Mouse (Mus musculus): ENCODE data around the gene Cfap99. TPM values are rescaled to one million over a fixed set of nuclear protein-coding genes. Genes with fewer than 3 reads are reported as not detected.

Cfap99 gene
- polyA plus RNA-seq, 1 experiment: 0.15 TPM

DNA sequence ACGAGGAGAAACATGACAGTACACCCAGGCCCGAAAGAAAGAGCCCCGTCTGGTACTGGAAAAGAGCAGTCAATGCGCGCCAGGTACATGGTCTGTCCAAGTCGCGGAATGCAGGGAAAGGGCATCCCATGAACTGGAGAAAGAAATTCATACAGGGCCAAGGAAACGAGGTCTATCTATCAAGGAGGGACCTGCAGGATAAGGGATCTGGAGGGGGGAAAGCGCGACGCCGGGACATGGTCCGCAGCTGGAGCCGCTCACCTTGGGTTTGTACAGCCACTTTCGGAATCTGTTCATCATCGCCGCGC lies 608 bp upstream of the Cfap99 start:
- Histone ChIP-seq H3K4me1 (peaks cover 58% of the 10 kb centered on the region), H3K4me3 (replicated peaks) (peak overlapping the region; percentile 92), H3K9me3 (no peaks in the 10 kb centered on the region), H3K36me3 (replicated peaks; ENCODE audit: low read length) (no peaks in the 10 kb centered on the region), H3K27me3 (replicated peaks) (peaks cover 84% of the 10 kb centered on the region)
- TF ChIP-seq GATA1 (IDR thresholded peaks at IDR 0.05; ENCODE audit: borderline replicate concordance, low read length) (no peak), FLI1 (IDR thresholded peaks at IDR 0.05; ENCODE audit: low read length) (no peak)

DNA sequence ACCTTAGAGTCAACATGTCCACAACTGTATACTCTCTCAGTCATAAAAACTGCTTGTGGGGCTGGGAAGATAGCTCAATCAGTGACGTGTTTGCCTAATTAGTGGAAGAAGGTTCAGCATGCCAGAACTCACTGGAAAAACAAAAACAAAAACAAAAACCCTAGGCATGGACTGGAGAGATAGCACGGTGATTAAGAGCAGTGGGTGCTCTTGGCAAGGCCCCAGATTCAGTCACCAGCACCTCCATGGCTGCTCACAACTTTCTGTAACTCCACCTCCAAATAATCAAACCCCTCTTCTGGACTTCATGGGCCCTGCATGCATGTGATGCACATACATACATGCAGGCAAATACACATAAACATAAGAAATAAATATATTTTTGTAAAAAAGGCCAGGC lies 886 bp downstream of the Cfap99 start:
- Histone ChIP-seq H3K9me3 (no peaks in the 10 kb centered on the region), H3K27me3 (replicated peaks) (peaks cover 83% of the 10 kb centered on the region), H3K4me3 (replicated peaks) (no peak overlapping the region), H3K36me3 (replicated peaks; ENCODE audit: low read length) (no peaks in the 10 kb centered on the region), H3K4me1 (peaks cover 43% of the 10 kb centered on the region)
- no peak for TF ChIP-seq GATA1 (IDR thresholded peaks at IDR 0.05; ENCODE audit: borderline replicate concordance, low read length)
- TF ChIP-seq FLI1 (IDR thresholded peaks at IDR 0.05; ENCODE audit: low read length): no peak

DNA sequence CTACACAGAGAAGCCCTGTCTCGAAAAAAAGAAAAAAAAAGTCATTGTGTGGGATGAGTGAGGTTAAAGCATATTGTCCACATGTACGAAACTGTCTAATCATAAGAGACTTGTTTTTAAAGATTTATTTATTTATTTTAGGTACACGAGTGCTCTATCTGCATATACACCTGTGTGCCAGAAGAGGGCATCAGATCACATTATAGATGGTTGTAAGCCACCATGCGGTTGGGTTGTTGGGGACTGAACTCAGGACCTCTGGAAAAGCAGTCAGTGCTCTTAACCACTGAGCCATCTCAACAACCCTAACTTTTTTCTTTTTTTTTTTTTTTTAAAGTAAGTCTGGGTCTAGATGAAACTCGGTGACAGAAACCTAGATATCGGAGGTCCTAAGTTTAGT lies 5.0 kb downstream of the Cfap99 start:
- H3K27me3 ChIP-seq (replicated peaks): peaks cover 89% of the 10 kb centered on the region
- H3K4me1 ChIP-seq: peaks cover 17% of the 10 kb centered on the region
- TF ChIP-seq GATA1 (IDR thresholded peaks at IDR 0.05; ENCODE audit: borderline replicate concordance, low read length): no peak
- no peak for TF ChIP-seq FLI1 (IDR thresholded peaks at IDR 0.05; ENCODE audit: low read length)
- H3K4me3 ChIP-seq (replicated peaks): no peak overlapping the region
- no peaks in the 10 kb centered on the region for H3K9me3 ChIP-seq
- no peaks in the 10 kb centered on the region for H3K36me3 ChIP-seq (replicated peaks; ENCODE audit: low read length)

DNA sequence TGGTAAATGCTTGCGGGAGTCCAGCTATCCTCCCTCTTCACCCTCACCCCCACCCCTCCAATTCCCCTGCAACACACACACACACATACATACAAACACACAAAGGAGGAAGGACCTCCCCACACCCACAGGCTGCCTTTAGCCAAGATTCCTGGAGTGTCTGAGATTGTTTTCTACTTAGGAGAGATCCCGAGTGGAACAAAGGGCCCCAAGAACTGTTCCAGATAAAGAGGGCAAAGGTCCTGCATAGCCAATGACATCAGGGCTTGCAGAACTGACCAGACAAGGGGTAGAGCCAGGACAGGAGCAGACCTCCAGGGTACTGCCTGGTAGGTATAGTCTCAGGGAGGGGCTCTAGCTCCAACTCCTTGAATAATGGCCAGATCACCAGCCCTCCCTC lies 6.3 kb downstream of the Cfap99 start:
- H3K4me1 ChIP-seq: peaks cover 14% of the 10 kb centered on the region; the same call in 1 of the 2 replicates
- TF ChIP-seq FLI1 (IDR thresholded peaks at IDR 0.05; ENCODE audit: low read length): no peak
- TF ChIP-seq GATA1 (IDR thresholded peaks at IDR 0.05; ENCODE audit: borderline replicate concordance, low read length): no peak
- H3K27me3 ChIP-seq (replicated peaks): peaks cover 89% of the 10 kb centered on the region
- H3K9me3 ChIP-seq: no peaks in the 10 kb centered on the region
- no peaks in the 10 kb centered on the region for H3K36me3 ChIP-seq (replicated peaks; ENCODE audit: low read length)
- H3K4me3 ChIP-seq (replicated peaks): no peak overlapping the region

DNA sequence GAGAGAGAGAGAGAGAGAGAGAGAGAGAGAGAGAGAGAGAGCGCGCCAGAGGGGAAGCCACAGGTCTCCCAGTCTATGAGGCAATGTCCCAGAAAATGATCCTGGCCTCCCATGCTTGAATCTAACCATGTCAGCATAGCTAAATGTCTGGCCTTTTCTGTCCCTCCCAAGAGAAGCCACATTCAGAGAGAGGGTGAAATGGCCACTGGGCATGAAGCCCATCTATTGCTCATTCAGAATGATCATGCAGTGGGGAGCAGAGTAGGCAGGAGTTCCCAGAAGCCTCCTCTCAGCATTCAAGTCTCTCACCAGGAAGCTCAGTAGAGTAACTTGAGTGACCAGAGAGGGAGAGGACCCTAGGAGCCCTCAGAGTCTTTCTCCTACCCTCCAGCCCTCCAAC lies 6.7 kb downstream of the Cfap99 start:
- TF ChIP-seq GATA1 (IDR thresholded peaks at IDR 0.05; ENCODE audit: borderline replicate concordance, low read length): no peak
- no peak for TF ChIP-seq FLI1 (IDR thresholded peaks at IDR 0.05; ENCODE audit: low read length)
- H3K4me3 ChIP-seq (replicated peaks): no peak overlapping the region
- no peaks in the 10 kb centered on the region for H3K9me3 ChIP-seq
- peaks cover 18% of the 10 kb centered on the region; the same call in 1 of the 2 replicates for H3K4me1 ChIP-seq
- H3K36me3 ChIP-seq (replicated peaks; ENCODE audit: low read length): no peaks in the 10 kb centered on the region
- peaks cover 90% of the 10 kb centered on the region for H3K27me3 ChIP-seq (replicated peaks)

DNA sequence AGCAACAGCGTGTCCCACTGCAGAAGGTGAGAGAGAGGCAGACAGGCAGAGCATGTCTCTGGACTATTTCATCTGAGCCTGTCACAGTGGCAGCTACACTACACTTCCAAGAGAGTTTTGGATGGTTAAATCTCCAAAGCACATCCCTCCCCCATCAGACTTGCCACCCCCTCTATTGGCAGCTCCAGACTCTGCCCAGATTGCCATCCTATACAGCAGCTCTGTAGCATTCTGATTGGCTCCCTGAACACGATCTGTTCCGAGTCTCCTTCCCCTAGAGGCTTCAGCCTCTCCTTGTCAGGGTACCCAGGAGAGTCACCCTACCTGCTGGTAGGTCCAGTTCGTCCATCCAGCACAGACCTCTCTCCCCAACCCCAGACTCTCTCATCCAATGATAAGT lies 9.7 kb downstream of the Cfap99 start:
- peaks cover 26% of the 10 kb centered on the region for H3K4me1 ChIP-seq
- H3K36me3 ChIP-seq (replicated peaks; ENCODE audit: low read length): no peaks in the 10 kb centered on the region
- H3K4me3 ChIP-seq (replicated peaks): no peak overlapping the region
- TF ChIP-seq FLI1 (IDR thresholded peaks at IDR 0.05; ENCODE audit: low read length) (no peak), GATA1 (IDR thresholded peaks at IDR 0.05; ENCODE audit: borderline replicate concordance, low read length) (no peak)
- H3K27me3 ChIP-seq (replicated peaks): peaks cover 91% of the 10 kb centered on the region
- H3K9me3 ChIP-seq: no peaks in the 10 kb centered on the region

DNA sequence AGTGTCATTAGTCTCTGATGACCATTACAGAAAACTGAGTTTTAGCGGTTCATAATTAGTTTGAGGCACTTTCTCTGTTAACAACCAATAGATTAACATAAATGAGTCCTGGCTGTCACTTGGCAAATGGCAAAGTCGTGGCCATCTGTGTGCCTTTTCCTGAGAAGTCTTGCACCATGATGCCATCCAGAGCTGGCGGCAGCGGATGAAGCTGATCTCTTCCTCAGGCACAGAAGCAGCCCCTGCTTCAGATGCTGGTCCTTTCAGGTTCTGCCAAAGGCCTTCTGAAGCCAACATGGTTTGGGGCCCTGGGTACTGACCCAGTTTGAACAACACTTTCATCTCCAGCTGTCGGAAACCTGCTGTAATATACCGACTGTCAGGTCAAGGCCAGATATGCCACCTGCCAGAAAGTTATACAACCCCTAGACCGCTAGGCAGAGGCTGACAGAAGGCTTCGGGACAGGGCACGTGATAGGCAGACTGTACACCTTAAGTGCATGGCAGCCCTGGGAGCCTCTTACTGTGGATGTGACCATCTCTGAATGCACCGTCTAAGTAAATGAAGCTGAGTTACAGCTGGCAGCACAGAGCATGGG lies 10.6 kb downstream of the Cfap99 start:
- no peaks in the 10 kb centered on the region for H3K9me3 ChIP-seq
- H3K4me1 ChIP-seq: peaks cover 28% of the 10 kb centered on the region
- H3K4me3 ChIP-seq (replicated peaks): no peak overlapping the region
- no peak for TF ChIP-seq FLI1 (IDR thresholded peaks at IDR 0.05; ENCODE audit: low read length)
- no peak for TF ChIP-seq GATA1 (IDR thresholded peaks at IDR 0.05; ENCODE audit: borderline replicate concordance, low read length)
- H3K36me3 ChIP-seq (replicated peaks; ENCODE audit: low read length): no peaks in the 10 kb centered on the region
- H3K27me3 ChIP-seq (replicated peaks): peaks cover 93% of the 10 kb centered on the region

DNA sequence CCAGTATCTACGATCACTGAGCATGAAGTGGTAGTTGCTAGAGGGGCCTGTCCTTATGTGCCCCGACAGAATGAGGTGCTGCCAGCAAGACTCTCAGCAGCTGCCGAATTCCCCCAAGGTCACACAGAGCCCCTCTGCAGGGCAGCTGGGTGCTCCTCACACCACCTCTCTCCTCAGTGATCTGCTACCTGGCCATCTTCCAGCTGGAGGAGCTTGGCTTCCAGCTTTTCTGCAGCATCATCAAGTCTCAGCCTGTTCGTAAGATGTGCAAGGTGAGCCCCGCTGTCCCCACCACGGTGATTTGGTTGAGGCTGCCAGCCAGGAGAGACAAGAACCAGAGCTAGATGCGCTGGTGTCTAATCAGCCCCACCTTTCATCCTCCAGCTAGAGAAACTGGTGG lies 14.0 kb downstream of the Cfap99 start:
- TF ChIP-seq FLI1 (IDR thresholded peaks at IDR 0.05; ENCODE audit: low read length): no peak
- TF ChIP-seq GATA1 (IDR thresholded peaks at IDR 0.05; ENCODE audit: borderline replicate concordance, low read length): no peak
- no peak overlapping the region for H3K4me3 ChIP-seq (replicated peaks)
- no peaks in the 10 kb centered on the region for H3K36me3 ChIP-seq (replicated peaks; ENCODE audit: low read length)
- H3K27me3 ChIP-seq (replicated peaks): peaks cover 88% of the 10 kb centered on the region
- peaks cover 25% of the 10 kb centered on the region for H3K4me1 ChIP-seq
- no peaks in the 10 kb centered on the region for H3K9me3 ChIP-seq

DNA sequence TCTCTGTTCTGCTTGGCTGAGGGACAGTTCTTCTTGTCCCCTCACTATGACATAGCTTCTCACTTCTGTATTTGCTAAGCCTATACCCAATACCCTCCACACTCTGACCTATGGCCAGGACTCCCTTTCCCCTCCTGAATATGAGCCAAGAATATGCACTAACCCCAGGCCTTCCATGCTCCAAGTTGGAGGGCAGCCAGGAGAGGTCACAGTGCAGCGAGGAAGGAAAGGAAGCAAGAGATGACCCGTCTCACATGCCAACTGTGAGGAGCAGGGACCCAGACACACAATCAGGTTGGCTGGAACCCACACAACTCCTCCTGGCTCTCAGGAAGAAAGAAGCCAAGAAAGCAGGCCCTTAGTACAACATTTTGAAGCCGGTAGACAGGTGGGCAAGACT lies 20.6 kb downstream of the Cfap99 start:
- Histone ChIP-seq H3K9me3 (no peaks in the 10 kb centered on the region), H3K27me3 (replicated peaks) (peaks cover 82% of the 10 kb centered on the region), H3K36me3 (replicated peaks; ENCODE audit: low read length) (no peaks in the 10 kb centered on the region), H3K4me3 (replicated peaks) (no peak overlapping the region), H3K4me1 (0 out of 2 replicates have a peak, but pooled peaks cover 4% of the 10 kb centered on the region)
- TF ChIP-seq GATA1 (IDR thresholded peaks at IDR 0.05; ENCODE audit: borderline replicate concordance, low read length) (no peak), FLI1 (IDR thresholded peaks at IDR 0.05; ENCODE audit: low read length) (no peak)

DNA sequence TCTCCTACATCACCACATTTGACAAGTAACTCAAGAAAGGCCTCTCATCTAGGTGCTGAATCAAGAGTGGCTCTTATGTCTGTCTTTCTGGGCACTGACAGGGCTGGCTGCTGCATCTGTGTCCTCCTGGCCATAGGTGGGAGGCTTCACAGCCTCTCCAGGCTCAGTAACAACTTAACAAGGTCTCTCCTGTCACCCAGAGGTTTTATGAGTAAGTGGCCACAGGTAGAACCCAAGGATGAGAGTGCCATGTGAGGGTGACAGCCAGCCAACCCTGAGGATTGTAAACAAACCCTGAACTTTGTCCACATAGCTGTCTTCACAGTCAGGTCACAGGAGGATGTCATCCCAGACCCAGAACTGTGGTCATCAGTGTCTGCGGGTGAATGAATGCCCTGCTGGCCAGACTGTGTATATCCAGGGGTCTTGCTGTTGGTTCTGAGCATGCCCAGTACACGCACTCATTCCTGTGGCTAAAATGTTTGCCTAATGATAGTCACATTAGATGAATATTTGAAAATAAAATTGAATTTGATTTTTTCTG lies 31.2 kb downstream of the Cfap99 start:
- TF ChIP-seq GATA1 (IDR thresholded peaks at IDR 0.05; ENCODE audit: borderline replicate concordance, low read length) (no peak), FLI1 (IDR thresholded peaks at IDR 0.05; ENCODE audit: low read length) (no peak)
- Histone ChIP-seq H3K9me3 (no peaks in the 10 kb centered on the region), H3K27me3 (replicated peaks) (peaks cover 11% of the 10 kb centered on the region), H3K36me3 (replicated peaks; ENCODE audit: low read length) (no peaks in the 10 kb centered on the region), H3K4me1 (peaks cover 30% of the 10 kb centered on the region), H3K4me3 (replicated peaks) (no peak overlapping the region)
